ENCODE assay signal across 33 mouse cellular contexts in the genomic region with DNA sequence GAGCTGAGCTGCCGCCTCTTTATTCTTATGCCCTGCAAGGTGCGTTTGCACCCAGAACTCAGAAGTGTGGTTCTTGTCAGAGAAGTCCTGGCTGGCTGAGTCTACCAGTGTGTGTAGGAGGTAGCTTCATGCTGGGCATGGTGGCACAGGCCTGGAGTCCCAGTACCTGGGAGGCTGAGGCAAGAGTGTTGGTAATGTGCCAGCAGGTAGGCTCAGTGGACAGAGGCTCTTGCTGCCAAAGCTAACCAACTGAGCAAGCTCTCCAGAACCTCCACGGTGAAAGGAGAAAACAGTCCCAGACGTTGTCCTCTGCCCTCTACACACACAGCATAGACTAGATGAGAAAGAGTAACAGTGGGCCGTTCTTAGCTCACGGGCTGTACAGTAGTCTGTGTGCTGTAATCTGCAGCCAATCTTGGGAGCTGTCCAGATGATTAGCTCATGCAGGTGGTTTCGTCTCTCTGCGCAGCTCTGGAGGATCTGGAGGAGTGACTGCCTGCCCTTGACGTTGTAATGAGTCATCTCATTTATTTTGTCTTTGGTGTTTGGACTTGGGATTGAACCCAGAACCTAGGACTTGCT. TPM values are rescaled to one million over a fixed set of nuclear protein-coding genes. Genes with fewer than 3 reads are reported as not detected.
DNase-seq lines count a peak whose midpoint lies in the region; TF ChIP-seq lines count a peak whose summit lies in the region.
"Had no signal": no experiment of that assay in that cellular context is flagged by ENCODE, and none has a peak within 500 bp of the region (broad histone marks: within the 10 kb centered on the region; RNA-seq: fewer than 3 reads in every experiment).

No protein-coding gene starts in this region.

- no peak overlapping the region for H3K27ac ChIP-seq in liver, adult 2 months (replicated peaks; ENCODE audit: insufficient read depth, low read depth, low read length)
- H3K27ac ChIP-seq: embryonic facial prominence, embryonic 12.5 days; forebrain, embryonic 12.5 days; hindbrain, embryonic 10.5 days; intestine, embryonic 15.5 days; limb, embryonic 13.5 days; liver, embryonic 15.5 days; macrophage; midbrain, embryonic 15.5 days; neural tube, embryonic 12.5 days; stomach, embryonic 15.5 days had no signal

- no peak for TF ChIP-seq CTCF in liver, adult 2 months (IDR thresholded peaks at IDR 0.05; ENCODE audit: low read depth, low read length)

- peaks cover 34% of the 10 kb centered on the region for H3K36me3 ChIP-seq in liver, adult 2 months (ENCODE audit: control insufficient read depth, insufficient read depth, low read length)

- no peak overlapping the region for H3K4me3 ChIP-seq in liver, adult 2 months (ENCODE audit: insufficient read depth, low read depth, low read length)
- H3K4me3 ChIP-seq: embryonic facial prominence, embryonic 12.5 days; forebrain, embryonic 12.5 days; hindbrain, embryonic 10.5 days; intestine, embryonic 15.5 days; limb, embryonic 13.5 days; liver, embryonic 15.5 days; midbrain, embryonic 15.5 days; neural tube, embryonic 12.5 days; stomach, embryonic 15.5 days had no signal

- no peak for TF ChIP-seq POLR2A in liver, adult 2 months (IDR thresholded peaks at IDR 0.05; ENCODE audit: extremely low read depth, insufficient read depth, low read length)

- H3K4me1 ChIP-seq in liver, adult 2 months (ENCODE audit: control insufficient read depth, insufficient read depth, low read length), result no peaks in the 10 kb centered on the region
- H3K4me1 ChIP-seq: embryonic facial prominence, embryonic 12.5 days; forebrain, embryonic 12.5 days; hindbrain, embryonic 10.5 days; intestine, embryonic 15.5 days; limb, embryonic 13.5 days; midbrain, embryonic 15.5 days; neural tube, embryonic 12.5 days; stomach, embryonic 15.5 days had no signal

- DNase-seq in adrenal gland, adult 2 months, result peak; percentile 71
- no peak for DNase-seq in adrenal gland, adult 8-10 months
- peak; percentile 58 for DNase-seq in liver, adult 2 months (ENCODE audit: extremely low read depth, low read depth, low spot score)
- DNase-seq in liver, result no peak
- DNase-seq in fat pad, adult 2 months (ENCODE audit: extremely low read depth, low read depth, low spot score), result peak; percentile 91
- peak; percentile 60 for DNase-seq in testis, postnatal 14 days (ENCODE audit: low spot score)
- DNase-seq in cerebellum, adult 11 months, result no peak
- DNase-seq in urinary bladder, adult 2 months (ENCODE audit: low spot score), result no peak
- DNase-seq: cerebellum, adult 9-11 months; gastrocnemius, postnatal 36 days; kidney, adult 9 months; kidney, postnatal 14 days; layer of hippocampus, postnatal 36 days; retina, postnatal 1 day had no signal

- no peaks in the 10 kb centered on the region for H3K79me2 ChIP-seq in liver, adult 2 months (ENCODE audit: control insufficient read depth, insufficient read depth, low read length)

- WGBS in liver, adult 2 months, result 47% methylated on average over 9 of the region's 9 CpGs

- no peaks in the 10 kb centered on the region for H3K27me3 ChIP-seq in liver, adult 2 months (ENCODE audit: control insufficient read depth, insufficient read depth, low read length)
- H3K27me3 ChIP-seq: embryonic facial prominence, embryonic 12.5 days; forebrain, embryonic 12.5 days; intestine, embryonic 15.5 days; limb, embryonic 13.5 days; liver, embryonic 15.5 days; midbrain, embryonic 15.5 days; neural tube, embryonic 12.5 days; stomach, embryonic 15.5 days had no signal

- H3K9ac ChIP-seq in liver, adult 2 months (ENCODE audit: low read depth, low read length), result no peak overlapping the region
- H3K9ac ChIP-seq: embryonic facial prominence, embryonic 12.5 days; forebrain, embryonic 12.5 days; intestine, embryonic 15.5 days; limb, embryonic 13.5 days; liver, embryonic 15.5 days; midbrain, embryonic 15.5 days; neural tube, embryonic 12.5 days; stomach, embryonic 15.5 days had no signal

RNA-seq across cellular contexts. Expression of a gene that starts 8.2 kb away (rescaled TPM):
- 100 to 1,000 TPM; 212 to 236 TPM for total RNA-seq in adrenal gland, adult 2 months (2021)
- polyA plus RNA-seq in adrenal gland, adult 2 months (2012; rRNA removed), result 450 and 491 TPM in 2 replicates
- 100 to 1,000 TPM; 185 to 202 (median 191) TPM for total RNA-seq in adrenal gland, adult 8-10 months (2022)
- 30.9 and 61.0 TPM in 2 replicates for total RNA-seq in liver, adult 2 months (2014; rRNA removed)
- 93.8 and 137 TPM in 2 replicates for polyA plus RNA-seq in liver, adult 2 months (2012; rRNA removed)
- polyA plus RNA-seq in urinary bladder, adult 2 months (2012; rRNA removed), result 410 and 483 TPM in 2 replicates

RNA-seq across cellular contexts. Expression of a gene that starts 22.0 kb away (rescaled TPM):
- total RNA-seq in adrenal gland, adult 2 months (2021), result not detected
- not detected in 2 replicates for polyA plus RNA-seq in adrenal gland, adult 2 months (2012; rRNA removed)
- total RNA-seq in adrenal gland, adult 8-10 months (2022), result not detected
- total RNA-seq in liver, adult 2 months (2014; rRNA removed), result not detected in 2 replicates
- not detected in 2 replicates for polyA plus RNA-seq in liver, adult 2 months (2012; rRNA removed)
- polyA plus RNA-seq in urinary bladder, adult 2 months (2012; rRNA removed), result not detected in 2 replicates
- total RNA-seq: gastrocnemius, adult 18-20 months; gastrocnemius, postnatal 36 days; layer of hippocampus, adult 18-20 months; layer of hippocampus, postnatal 36 days; left cerebral cortex, postnatal 14 days had no signal
- polyA plus RNA-seq: brain, embryonic 14.5 days; CD4-positive, CD25-positive, alpha-beta regulatory T cell, adult 4 months; embryonic facial prominence, embryonic 12.5 days; forebrain, embryonic 12.5 days; heart, embryonic 11.5 days; heart, postnatal 0 days; hindbrain, embryonic 10.5 days; hindbrain, embryonic 16.5 days; limb, embryonic 13.5 days; lung, embryonic 16.5 days; macrophage; midbrain, embryonic 15.5 days; neural tube, embryonic 12.5 days had no signal

RNA-seq across cellular contexts. Expression of a gene that starts 22.2 kb away (rescaled TPM):
- total RNA-seq in adrenal gland, adult 2 months (2021), result 100 to 1,000 TPM; 111 to 129 TPM
- polyA plus RNA-seq in adrenal gland, adult 2 months (2012; rRNA removed), result 70.9 and 78.6 TPM in 2 replicates
- total RNA-seq in adrenal gland, adult 8-10 months (2022), result 100 to 1,000 TPM; 127 to 148 (median 140) TPM
- 36.0 and 47.1 TPM in 2 replicates for total RNA-seq in liver, adult 2 months (2014; rRNA removed)
- polyA plus RNA-seq in liver, adult 2 months (2012; rRNA removed), result 64.7 and 66.5 TPM in 2 replicates
- 284 and 341 TPM in 2 replicates for polyA plus RNA-seq in urinary bladder, adult 2 months (2012; rRNA removed)

RNA-seq across cellular contexts. Expression of a gene that starts 34.3 kb away (rescaled TPM):
- 10 to 100 TPM; 86.5 to 87.6 TPM for total RNA-seq in adrenal gland, adult 2 months (2021)
- polyA plus RNA-seq in adrenal gland, adult 2 months (2012; rRNA removed), result 29.6 and 33.6 TPM in 2 replicates
- 10 to 100 TPM; 60.2 to 98.3 (median 79.4) TPM for total RNA-seq in adrenal gland, adult 8-10 months (2022)
- total RNA-seq in liver, adult 2 months (2014; rRNA removed), result 12.6 and 16.1 TPM in 2 replicates
- polyA plus RNA-seq in liver, adult 2 months (2012; rRNA removed), result 16.9 and 19.7 TPM in 2 replicates
- polyA plus RNA-seq in urinary bladder, adult 2 months (2012; rRNA removed), result 51.4 and 62.5 TPM in 2 replicates

RNA-seq across cellular contexts. Expression of a gene that starts 34.4 kb away (rescaled TPM):
- total RNA-seq in adrenal gland, adult 2 months (2021), result 100 to 1,000 TPM; 103 to 113 TPM
- polyA plus RNA-seq in adrenal gland, adult 2 months (2012; rRNA removed), result 26.2 and 27.3 TPM in 2 replicates
- 10 to 100 TPM; 93.0 to 98.7 (median 95.5) TPM for total RNA-seq in adrenal gland, adult 8-10 months (2022)
- total RNA-seq in liver, adult 2 months (2014; rRNA removed), result 57.9 and 66.4 TPM in 2 replicates
- polyA plus RNA-seq in liver, adult 2 months (2012; rRNA removed), result 45.5 and 45.7 TPM in 2 replicates
- 80.5 and 98.6 TPM in 2 replicates for polyA plus RNA-seq in urinary bladder, adult 2 months (2012; rRNA removed)

Comparison
In these comparisons a context has a peak if more than half of its experiments do, and no peak if none do; other contexts are left out.
1. DNase-seq: peak in adrenal gland, adult 2 months (single experiment), liver, adult 2 months (single experiment), fat pad, adult 2 months (single experiment) and testis, postnatal 14 days (single experiment); none in adrenal gland, adult 8-10 months (single experiment), liver (single experiment), cerebellum, adult 11 months (single experiment) and urinary bladder, adult 2 months (single experiment).